Mouse (Mus musculus): ENCODE measurements around the gene Ros1. TPM values are rescaled to one million over a fixed set of nuclear protein-coding genes. Genes with fewer than 3 reads are reported as not detected.

The Ros1 gene
- total RNA-seq, 2 experiments from 2014 or later, result not detected

DNA sequence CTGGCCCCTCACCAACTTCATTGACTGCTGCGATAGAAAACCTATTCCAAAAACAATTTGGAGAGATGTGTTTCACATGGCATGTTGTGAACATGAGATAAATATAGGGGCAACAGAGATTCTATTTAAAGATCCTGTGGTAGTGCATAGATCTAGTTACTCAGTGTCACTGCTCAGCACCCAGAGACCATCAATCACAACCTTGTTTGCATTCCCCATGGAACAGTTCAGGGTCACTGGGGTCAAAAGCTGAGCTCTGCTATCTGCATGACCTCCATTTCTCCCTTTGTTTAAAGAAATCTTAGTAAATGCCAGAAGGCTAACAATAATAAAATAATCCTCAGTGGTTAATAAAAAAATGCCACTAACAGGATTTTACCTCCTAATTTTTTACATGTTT is 29.7 kb downstream of the Ros1 start:
- no peak for ATAC-seq (replicated peaks; ENCODE audit: low FRiP score, poor library complexity, severe bottlenecking)

DNA sequence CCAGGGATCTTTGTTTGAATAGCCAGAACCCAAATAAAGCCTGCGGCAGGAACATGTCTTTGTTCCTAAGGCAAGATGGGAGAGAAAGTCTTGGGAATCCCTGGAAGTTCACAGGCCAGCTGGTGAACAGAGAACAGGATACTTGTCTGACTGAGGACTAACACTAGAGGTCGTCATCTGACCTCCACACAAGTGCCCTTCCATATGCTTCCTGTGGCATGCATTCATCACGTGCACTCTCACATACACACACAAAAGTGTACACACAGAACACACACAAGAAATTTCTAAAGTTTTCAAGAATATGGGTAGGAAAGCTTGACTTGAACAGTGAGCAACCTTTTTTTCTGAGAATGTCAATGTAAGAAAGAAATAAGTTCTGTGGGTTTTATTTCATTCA is 34.4 kb downstream of the Ros1 start:
- ATAC-seq (replicated peaks; ENCODE audit: low FRiP score, poor library complexity, severe bottlenecking), result no peak

DNA sequence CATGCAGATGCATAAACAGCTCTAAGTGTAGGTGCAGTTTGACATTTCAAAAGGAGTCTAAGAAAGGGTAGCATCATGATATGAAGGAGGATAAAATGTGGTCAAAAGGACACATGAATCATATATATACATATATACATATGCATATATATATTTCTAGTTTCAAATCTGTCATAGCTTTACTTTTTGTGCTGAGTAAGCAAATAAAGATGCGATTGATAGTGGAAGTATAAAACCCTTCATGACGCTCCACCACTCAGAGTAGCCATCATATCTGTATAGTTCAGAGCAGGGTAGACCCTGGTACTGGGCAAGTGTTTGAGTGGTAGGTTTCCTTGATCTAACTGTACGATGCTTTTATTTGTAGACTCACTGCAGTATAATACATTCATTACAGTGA is 35.3 kb downstream of the Ros1 start:
- no peak for ATAC-seq (replicated peaks; ENCODE audit: low FRiP score, poor library complexity, severe bottlenecking)

DNA sequence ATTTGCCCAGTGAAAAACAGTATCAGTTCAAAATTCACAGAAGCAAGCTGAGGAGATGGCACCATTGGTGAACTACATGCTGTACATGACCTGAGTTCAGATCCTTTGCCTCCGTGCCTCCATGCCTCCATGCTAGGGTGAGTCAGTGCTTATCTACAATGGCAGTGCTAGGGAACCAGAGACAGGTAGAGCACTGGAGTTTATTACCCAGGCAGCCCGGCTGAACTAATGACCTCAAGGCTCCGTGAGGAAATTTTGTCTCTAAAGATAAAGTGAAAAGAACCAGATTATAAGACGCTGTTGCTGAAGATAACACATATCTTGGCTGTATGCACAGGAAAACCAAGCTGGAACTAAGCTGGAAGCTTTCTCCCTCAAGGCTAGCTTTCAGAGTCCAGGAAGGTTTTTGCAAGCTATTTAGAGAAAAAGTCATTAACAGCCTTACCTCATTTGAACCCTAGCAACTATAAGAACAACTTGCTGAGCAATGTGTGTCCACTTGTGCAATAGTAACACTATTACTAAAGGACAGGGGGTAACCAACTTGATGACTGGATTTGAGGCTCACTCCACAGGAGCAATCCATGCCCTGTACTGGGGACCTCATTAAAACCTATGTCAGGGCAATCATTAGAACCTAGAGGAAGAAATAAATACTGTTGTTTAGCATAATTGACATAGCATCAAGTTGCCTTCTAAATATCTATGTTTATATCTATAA is 61.5 kb downstream of the Ros1 start:
- ATAC-seq (replicated peaks; ENCODE audit: low FRiP score, poor library complexity, severe bottlenecking), result no peak

DNA sequence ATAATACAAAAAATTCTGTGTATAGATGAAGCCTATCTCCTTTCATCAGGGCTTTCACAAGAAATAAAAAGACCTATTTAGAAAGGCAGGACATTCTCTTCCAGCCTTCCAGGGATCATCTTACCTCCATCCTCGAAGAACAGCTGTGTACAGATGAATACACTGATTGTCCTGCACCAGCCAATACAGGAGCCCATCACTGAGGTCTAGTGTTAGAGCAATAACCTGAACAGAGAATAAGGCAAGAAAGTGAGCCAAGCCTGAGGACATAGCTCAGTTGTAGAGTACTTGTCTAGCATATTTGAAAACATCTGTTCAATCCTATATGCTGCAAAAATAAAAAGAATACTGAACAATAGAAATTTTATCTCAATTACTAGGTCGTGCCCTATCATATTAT is 64.3 kb downstream of the Ros1 start:
- no peak for ATAC-seq (replicated peaks; ENCODE audit: low FRiP score, poor library complexity, severe bottlenecking)

DNA sequence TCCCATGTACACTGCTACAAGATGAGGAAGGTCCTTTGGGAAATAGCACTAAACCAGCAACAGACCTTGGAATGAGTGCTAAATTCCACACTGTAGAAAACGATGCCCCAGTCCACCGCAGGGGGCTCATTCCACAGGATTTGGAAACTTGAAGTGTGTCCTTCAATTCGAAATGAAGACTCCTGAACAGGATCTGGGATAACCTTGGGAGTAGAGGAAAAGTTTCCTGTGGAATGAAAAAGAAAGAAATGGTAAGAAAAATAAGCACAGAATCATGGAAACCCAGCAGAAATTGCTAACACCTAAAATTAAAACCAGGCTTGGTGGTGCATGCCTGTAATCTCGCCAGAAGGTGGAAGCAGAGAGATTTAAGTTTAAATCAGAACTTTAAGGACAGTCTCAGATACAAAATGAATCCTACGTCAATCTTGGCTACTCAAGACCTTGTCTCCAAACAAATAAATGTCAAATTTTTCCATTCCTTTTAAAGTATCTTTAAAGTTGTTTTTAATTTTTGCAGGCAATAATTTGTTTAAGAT is 66.1 kb downstream of the Ros1 start:
- ATAC-seq (replicated peaks; ENCODE audit: low FRiP score, poor library complexity, severe bottlenecking), result no peak

DNA sequence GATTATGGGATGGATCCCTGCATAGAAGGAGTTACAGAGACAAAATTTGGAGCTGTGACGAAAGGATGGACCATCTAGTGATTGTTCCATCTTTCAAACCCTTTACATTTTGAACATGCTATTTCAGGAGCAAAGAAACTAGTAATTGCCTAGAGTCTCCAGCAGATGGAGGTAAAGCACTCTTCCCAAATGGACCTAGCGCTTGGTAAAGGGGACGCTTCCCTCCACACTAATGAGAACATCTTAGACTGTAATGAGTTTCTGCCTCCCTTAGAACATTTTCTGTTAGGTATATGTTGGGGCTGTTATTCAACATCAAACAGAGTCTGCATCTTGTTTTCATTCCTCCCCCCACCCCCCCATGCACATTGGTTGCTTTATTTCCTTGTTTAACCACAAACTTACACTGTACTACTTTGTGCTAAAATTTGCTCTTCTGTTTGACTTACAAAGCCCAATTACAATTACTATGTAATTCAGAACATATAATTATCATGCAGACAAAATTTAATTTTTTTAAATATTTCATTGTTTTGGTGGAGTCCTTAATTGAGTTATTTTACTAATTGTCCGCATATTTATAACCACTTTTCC is 88.8 kb downstream of the Ros1 start:
- ATAC-seq (replicated peaks; ENCODE audit: low FRiP score, poor library complexity, severe bottlenecking), result no peak

DNA sequence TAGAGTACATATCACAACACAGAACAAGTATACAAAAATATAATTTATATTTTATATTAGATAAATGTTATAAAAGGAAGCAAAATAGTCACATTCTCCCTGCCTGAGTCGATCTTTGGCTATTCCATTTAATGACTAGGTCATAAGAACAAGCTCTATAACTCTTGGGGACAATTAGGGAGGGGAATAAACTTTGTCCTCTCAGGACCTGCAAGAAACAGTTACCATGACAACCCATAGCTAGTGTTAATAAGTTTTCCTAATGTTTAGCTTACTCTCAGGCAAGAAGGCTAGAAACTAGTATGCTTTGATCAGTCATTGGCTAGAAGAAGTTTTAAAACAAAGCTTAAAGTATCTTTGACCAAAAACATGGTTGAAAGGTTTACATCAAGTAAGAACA is 93.8 kb downstream of the Ros1 start:
- no peak for ATAC-seq (replicated peaks; ENCODE audit: low FRiP score, poor library complexity, severe bottlenecking)

DNA sequence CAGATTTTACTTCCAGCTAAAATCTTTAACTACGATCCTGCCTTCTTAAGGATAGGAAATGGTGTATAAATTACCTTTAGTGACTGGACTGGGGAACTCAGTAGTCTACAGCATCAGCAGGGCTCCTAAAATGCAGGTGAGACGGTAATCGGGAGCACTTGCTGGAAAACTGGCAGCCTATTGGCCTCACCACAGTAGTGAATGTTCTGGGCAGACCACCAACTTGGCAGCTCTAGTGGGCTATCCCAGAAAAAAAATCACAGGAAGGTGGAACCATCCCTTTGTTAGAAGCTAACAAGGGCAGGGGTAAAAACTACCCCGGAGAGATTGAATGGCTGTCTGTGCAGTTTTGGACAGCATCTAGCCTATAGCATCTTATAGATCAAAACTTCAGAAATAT is 102.9 kb downstream of the Ros1 start:
- no peak for ATAC-seq (replicated peaks; ENCODE audit: low FRiP score, poor library complexity, severe bottlenecking)

DNA sequence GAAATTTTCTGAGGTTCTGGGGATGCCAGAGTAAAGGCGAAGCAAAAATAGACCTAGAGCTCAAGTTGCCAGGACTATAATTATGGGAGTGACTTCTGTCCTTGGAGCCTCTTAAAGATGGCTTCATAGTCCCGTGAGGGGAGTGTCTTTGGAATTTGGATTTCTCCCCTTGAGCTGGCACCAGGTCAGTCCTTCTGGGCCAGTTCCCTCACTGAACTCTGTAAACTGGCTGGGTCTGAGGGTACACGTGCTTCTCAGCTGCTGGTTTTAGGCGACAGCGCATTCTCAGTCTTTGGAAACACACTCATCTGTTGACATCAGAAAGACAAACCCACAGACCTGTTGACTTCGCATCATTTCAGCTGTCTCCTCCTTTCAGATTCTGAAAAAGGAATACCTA is 108.4 kb downstream of the Ros1 start:
- ATAC-seq (replicated peaks; ENCODE audit: low FRiP score, poor library complexity, severe bottlenecking), result no peak

DNA sequence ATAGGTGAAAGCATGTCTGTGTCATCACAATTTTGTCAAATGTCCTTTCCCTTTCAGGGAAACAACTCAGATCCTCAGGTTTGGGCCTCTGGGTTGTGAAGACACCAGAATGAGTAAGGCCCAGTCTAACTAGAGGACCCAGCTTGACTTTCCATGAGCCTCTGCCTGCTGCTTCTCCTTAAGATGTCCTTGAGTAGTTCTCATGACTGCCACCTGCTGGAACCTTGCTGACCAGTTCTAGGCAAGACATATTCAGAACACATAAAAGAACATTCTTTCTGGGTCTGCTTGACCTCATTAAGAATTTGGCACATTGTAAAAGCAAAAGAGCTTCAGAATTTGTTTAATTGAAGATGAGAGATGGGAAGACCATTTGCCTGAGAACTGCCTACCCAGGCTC is 122.6 kb downstream of the Ros1 start:
- no peak for ATAC-seq (replicated peaks; ENCODE audit: low FRiP score, poor library complexity, severe bottlenecking)

DNA sequence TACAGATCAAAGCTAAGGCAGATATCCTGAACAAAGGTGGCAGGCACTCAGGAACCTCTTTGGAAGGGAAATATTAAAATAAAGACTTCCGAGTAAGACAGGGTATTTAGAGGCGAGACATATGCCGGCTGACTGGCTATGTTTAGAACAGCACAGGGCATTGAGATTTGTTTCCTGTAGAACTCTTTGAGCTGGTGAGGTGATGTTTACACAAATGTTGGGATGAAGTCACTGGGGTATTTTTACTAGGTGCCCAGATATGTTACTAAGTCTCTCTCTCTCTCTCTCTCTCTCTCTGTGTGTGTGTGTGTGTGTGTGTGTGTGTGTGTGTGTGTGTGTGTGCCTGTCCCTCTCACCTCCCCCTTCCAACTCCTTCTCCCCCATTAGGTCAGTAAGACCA is 146.8 kb downstream of the Ros1 start:
- ATAC-seq (replicated peaks; ENCODE audit: low FRiP score, poor library complexity, severe bottlenecking), result no peak

DNA sequence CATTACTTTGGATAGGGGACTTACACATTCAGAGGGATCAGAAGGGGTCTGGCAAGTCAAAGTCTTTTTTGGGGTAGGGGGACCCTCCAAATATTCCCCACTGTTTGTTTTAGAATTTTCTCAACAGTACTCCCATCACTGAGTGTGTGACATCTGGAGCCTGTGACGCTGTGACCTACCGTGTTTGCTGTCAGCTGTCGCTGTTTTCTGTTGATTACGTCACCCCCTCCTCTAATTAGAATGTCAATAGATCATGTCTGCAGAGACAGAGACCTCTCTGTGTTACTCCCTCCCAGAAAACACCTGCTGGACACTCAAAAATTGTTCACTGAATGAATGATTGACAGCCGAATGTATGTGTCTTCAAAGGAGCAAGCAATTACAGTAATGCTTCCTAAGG is 152.0 kb downstream of the Ros1 start:
- ATAC-seq (replicated peaks; ENCODE audit: low FRiP score, poor library complexity, severe bottlenecking), result no peak

DNA sequence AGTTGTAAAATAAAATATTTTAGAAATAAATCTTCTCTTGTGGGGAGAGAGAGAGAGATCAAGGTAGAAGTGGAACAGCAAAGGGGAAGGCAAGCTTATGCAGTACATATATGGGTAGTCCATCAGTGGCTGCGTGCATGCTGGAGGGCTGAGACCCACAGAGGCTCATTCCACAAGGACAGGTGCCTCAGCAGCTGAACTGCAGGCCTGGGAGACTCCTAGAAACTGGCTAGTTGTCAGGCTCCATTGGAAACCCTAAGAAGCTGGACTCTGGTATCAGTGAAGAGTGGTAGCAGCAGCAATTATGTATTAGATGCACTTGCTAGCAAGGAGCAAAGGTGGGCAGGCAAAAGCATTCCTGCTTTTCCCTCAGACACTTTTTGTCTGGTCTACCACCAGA is 155.7 kb downstream of the Ros1 start:
- ATAC-seq (replicated peaks; ENCODE audit: low FRiP score, poor library complexity, severe bottlenecking), result no peak

DNA sequence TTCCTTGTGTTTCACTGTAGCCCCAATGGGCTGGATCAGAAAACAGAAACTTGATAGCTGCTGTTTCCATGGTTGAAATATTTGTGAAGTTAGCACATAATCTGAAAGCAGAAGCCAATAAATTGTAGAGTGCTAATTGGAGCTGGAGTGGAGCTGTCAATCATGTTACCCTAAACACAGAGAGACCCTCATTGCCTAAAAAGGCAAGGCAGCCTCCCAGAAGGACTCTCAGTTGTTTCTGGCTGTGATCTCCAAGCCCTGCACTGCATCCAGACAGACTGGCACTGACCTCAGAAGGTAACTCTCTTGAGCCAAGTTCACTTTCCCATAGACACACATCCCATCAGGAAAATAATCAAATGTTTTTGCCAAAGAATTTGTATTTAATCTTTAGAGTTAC is 161.3 kb downstream of the Ros1 start:
- no peak for ATAC-seq (replicated peaks; ENCODE audit: low FRiP score, poor library complexity, severe bottlenecking)

DNA sequence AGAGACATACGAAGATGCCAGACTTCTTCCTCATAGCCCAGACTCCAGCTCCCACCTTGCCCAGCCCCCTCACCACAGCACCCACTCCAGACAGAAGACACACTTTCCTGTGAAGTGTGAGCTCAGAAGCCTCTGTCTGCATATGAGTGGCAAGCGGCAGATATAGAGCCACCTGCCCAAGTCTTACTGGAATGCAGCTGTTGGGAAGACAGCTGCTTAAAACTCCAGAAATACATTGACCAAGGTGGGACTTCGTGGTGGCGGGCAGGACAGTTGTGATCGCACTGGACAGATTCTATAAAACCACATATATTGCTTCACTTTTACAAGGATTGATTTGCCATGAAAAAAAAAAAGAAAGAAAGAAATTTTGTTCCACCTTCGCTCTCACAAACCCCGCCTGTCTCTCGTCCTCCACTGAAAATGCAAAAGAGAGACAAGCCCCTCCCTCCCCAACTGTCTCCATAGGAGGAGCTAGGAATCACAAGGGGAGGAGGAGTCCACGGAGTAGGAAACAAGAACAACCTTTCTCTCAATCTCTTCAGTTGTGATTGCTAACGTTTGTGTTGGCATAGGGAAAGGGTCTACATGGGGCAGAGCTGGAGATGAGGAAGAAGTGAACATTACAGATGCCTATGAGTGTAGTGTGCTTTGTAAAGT is 165.5 kb downstream of the Ros1 start:
- no peak for ATAC-seq (replicated peaks; ENCODE audit: low FRiP score, poor library complexity, severe bottlenecking)

DNA sequence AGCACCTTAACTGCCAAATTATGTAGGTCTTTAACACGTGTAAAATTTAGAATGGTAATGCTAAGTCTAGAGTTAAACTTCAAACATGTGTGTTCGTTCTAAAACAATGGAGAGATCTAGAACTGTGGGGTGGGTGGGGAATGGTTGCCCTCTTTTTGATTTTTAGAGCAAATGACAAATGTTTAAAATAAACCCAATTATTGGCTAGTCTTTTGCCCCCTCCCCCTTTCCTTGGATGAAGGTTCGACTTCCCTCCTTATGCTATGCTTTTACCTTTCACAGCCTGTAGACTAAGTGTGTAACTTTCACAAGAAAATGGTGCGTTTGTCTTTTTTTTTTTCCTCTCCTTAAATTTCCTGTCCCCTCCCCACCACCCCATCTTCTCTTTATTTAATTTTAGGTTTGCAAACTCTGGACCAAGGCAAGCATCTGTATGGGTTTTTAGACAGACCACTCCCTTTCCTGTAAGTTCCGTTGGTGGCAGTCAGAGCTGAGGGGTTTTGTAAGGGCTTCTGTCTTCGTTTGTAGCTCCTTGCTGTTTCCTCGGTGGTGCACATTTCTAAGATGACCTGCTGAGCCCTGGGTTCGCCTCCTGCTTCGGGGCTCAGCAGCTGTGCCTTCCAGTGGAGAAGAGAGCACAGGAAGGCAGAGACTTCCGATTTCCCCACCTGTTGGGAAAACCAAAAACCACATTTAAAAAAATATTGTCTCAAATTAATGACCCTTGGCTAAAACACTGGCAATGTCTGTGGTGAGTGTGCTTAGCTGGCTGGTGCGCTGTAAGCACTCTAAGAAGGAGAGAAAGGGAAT is 166.3 kb downstream of the Ros1 start:
- ATAC-seq (replicated peaks; ENCODE audit: low FRiP score, poor library complexity, severe bottlenecking), result no peak

DNA sequence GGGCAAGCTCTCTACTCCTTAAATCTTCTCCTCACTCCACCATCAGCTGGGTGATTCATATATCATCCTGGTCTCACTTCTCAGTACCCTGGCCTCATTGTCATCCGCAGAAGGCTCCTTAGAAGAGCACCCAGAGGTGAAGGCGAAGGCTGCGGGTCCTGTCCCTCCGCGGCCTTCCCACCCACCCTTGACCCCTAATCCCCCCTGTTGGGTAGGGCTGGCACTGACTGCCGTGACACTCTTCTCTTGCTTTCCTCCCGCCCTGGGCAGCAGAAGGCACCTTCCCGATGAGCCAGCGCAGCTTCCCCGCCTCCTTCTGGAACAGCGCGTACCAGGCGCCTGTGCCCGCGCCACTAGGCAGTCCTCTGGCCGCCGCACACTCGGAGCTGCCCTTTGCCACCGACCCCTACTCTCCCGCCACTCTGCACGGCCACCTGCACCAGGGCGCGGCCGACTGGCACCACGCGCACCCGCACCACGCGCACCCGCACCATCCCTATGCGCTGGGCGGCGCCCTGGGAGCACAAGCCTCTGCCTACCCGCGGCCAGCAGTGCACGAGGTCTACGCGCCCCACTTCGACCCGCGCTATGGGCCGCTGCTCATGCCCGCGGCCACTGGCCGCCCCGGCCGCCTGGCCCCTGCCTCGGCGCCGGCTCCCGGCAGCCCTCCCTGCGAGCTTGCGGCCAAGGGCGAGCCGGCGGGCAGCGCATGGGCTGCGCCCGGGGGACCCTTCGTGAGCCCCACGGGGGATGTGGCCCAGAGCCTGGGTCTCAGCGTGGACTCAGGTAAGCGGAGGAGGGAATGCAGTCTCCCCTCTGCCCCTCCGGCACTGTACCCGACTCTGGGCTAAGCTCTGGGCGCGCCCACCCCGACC is 167.6 kb downstream of the Ros1 start:
- ATAC-seq (replicated peaks; ENCODE audit: low FRiP score, poor library complexity, severe bottlenecking), result no peak

DNA sequence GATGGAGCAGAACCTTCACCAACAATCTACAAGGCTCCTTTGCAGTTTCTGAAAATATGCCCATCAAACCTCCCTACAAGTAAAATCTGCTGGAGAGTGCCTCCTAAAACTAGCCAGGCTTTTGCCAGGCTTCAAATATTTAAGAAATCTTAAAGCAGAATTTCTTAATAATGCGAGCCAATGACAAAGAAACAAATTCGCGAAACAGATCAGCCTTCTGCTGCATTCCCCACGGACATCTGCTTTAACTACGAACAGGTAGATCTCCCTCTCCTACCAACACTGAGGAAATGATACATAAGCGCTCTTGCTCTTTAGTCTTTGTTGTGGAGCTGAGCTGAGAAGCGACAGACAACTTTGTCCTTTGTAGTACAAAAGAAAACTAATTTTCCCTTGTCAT is 169.2 kb downstream of the Ros1 start:
- no peak for ATAC-seq (replicated peaks; ENCODE audit: low FRiP score, poor library complexity, severe bottlenecking)

DNA sequence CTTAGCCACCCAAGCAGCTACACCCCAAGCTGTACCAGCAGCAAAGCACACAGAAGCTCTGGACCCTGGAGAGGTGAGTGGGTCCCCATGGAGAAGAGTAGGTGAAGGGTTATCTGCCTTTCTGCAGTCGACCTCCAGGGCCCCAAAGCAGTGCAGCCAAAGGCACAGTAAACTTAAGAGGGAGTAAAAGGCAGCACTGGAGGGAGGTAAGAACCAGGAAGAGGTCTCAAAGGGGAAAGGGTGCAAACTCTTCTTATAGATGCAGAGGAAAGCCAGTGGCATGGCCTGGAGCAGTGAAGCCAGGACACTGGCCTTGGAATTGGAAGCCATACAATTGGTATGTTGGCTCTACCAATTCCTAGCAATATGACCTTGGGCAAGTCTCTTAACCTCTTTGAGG is 169.8 kb downstream of the Ros1 start:
- no peak for ATAC-seq (replicated peaks; ENCODE audit: low FRiP score, poor library complexity, severe bottlenecking)

Data from erythroblast, adult 5-6 weeks (primary cell).